Mouse (Mus musculus): ENCODE data around the gene Copa. TPM values are rescaled to one million over a fixed set of nuclear protein-coding genes. Genes with fewer than 3 reads are reported as not detected.

Gene Copa
- polyA plus RNA-seq, 1 experiment from 2014 or later: 55.4 TPM

GRCm38 (mm10) chr1:172099325-172100033, 17.1 kb downstream of the Copa start:
- Histone ChIP-seq H3K4me2 (ENCODE audit: low read depth, low read length) (no peak overlapping the region), H3K27me3 (ENCODE audit: insufficient read depth, low read length) (no peaks in the 10 kb centered on the region), H3K27ac (ENCODE audit: low read depth) (no peak overlapping the region), H3K9me3 (ENCODE audit: low read length) (no peaks in the 10 kb centered on the region), H3K9ac (replicated peaks) (no peak overlapping the region), H3K4me1 (ENCODE audit: insufficient read depth) (no peaks in the 10 kb centered on the region), H3K4me3 (ENCODE audit: low read depth, low read length) (no peak overlapping the region), H3K36me3 (replicated peaks; ENCODE audit: insufficient read depth, low read length) (peaks cover 78% of the 10 kb centered on the region)
- DNase-seq (peak; percentile 60), ATAC-seq (peak; percentile 50; the same call in 1 of the 2 replicates)
- TF ChIP-seq EP300 (IDR thresholded peaks at IDR 0.05; ENCODE audit: low read depth) (no peak), CTCF (IDR thresholded peaks at IDR 0.05; ENCODE audit: low read depth) (no peak)
- 81% methylated on average over 6 of the region's 6 CpGs for WGBS (ENCODE audit: insufficient replicate concordance)

- no peak overlapping the region for H3K27ac ChIP-seq (ENCODE audit: low read depth)
- H3K36me3 ChIP-seq (replicated peaks; ENCODE audit: insufficient read depth, low read length): peaks cover 85% of the 10 kb centered on the region
- H3K4me3 ChIP-seq (ENCODE audit: low read depth, low read length): no peak overlapping the region
- no peaks in the 10 kb centered on the region for H3K9me3 ChIP-seq (ENCODE audit: low read length)
- H3K4me1 ChIP-seq (ENCODE audit: insufficient read depth): no peaks in the 10 kb centered on the region
- no peak overlapping the region for H3K9ac ChIP-seq (replicated peaks)
- no peak for DNase-seq
- no peak for ATAC-seq
- WGBS (ENCODE audit: insufficient replicate concordance): 86% methylated on average over 4 of the region's 4 CpGs
- TF ChIP-seq CTCF (IDR thresholded peaks at IDR 0.05; ENCODE audit: low read depth) (no peak), EP300 (IDR thresholded peaks at IDR 0.05; ENCODE audit: low read depth) (no peak)
- no peaks in the 10 kb centered on the region for H3K27me3 ChIP-seq (ENCODE audit: insufficient read depth, low read length)
- H3K4me2 ChIP-seq (ENCODE audit: low read depth, low read length): no peak overlapping the region
These were observed 21.3 kb downstream of the Copa start for GRCm38 (mm10) chr1:172103619-172104018.

DNA sequence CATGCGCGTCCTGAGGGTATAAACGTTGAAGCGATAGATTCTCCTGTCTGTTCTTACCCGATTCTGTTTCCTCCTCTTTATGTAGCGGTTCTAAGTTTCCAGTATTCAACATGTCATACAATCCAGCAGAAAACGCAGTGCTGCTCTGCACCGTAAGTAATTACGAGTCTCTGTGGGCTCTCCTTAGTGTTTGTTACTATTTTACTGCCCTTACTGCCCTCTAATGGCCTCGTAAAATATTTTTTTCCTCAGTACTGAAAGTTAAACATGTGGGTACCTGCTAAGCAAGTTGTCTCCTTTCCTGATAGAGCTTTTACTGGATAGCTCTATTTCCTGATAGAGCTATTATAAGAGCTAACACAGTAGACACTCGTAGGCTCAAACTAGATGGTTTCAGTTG, 22.8 kb downstream of the Copa start:
- Histone ChIP-seq H3K27me3 (ENCODE audit: insufficient read depth, low read length) (no peaks in the 10 kb centered on the region), H3K27ac (ENCODE audit: low read depth) (no peak overlapping the region), H3K36me3 (replicated peaks; ENCODE audit: insufficient read depth, low read length) (peaks cover 91% of the 10 kb centered on the region), H3K4me1 (ENCODE audit: insufficient read depth) (no peaks in the 10 kb centered on the region), H3K9ac (replicated peaks) (no peak overlapping the region), H3K4me2 (ENCODE audit: low read depth, low read length) (no peak overlapping the region), H3K4me3 (ENCODE audit: low read depth, low read length) (no peak overlapping the region), H3K9me3 (ENCODE audit: low read length) (no peaks in the 10 kb centered on the region)
- DNase-seq: no peak
- TF ChIP-seq CTCF (IDR thresholded peaks at IDR 0.05; ENCODE audit: low read depth): no peak
- TF ChIP-seq EP300 (IDR thresholded peaks at IDR 0.05; ENCODE audit: low read depth): no peak
- WGBS (ENCODE audit: insufficient replicate concordance): 86% methylated on average over 11 of the region's 11 CpGs
- no peak for ATAC-seq

DNA sequence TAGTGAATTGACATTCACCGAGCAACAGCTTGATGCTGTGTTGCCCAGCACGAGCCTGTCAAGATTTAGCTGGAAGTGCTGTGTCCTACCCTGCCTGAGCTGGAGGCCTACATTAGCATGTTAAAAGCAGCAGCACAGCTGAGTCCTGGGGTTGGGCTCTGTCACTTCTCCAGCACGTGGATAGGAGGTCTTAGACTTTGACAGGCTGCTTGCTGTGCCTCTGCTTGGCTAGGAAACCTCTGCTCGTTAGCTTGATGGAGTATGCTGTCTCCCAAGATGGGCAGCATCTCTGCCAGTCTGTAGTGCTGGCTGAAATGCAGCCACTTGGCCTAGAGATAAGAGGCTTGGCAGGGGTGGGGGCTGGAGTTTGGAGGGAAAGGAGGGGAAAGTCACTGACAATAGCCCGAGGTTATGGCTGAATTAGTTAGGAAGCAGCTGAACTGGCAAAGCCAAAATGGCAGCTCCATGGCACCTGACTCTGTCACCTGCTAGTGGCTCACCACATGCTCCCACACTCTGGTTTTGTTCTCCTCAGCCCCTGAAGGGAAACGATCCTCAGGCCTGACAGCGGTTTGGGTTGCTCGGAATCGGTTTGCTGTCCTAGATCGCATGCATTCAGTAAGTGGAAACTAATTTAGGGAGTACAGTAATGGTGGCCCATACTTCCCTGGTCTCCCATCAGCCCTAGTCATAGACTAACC, 25.6 kb downstream of the Copa start:
- Histone ChIP-seq H3K4me2 (ENCODE audit: low read depth, low read length) (no peak overlapping the region), H3K36me3 (replicated peaks; ENCODE audit: insufficient read depth, low read length) (peaks cover 91% of the 10 kb centered on the region), H3K4me1 (ENCODE audit: insufficient read depth) (no peaks in the 10 kb centered on the region), H3K27ac (ENCODE audit: low read depth) (no peak overlapping the region), H3K4me3 (ENCODE audit: low read depth, low read length) (no peak overlapping the region), H3K9ac (replicated peaks) (no peak overlapping the region), H3K27me3 (ENCODE audit: insufficient read depth, low read length) (no peaks in the 10 kb centered on the region), H3K9me3 (ENCODE audit: low read length) (no peaks in the 10 kb centered on the region)
- DNase-seq: no peak
- no peak for ATAC-seq
- TF ChIP-seq EP300 (IDR thresholded peaks at IDR 0.05; ENCODE audit: low read depth) (no peak), CTCF (IDR thresholded peaks at IDR 0.05; ENCODE audit: low read depth) (no peak)
- WGBS (ENCODE audit: insufficient replicate concordance): 87% methylated on average over 10 of the region's 10 CpGs

DNA sequence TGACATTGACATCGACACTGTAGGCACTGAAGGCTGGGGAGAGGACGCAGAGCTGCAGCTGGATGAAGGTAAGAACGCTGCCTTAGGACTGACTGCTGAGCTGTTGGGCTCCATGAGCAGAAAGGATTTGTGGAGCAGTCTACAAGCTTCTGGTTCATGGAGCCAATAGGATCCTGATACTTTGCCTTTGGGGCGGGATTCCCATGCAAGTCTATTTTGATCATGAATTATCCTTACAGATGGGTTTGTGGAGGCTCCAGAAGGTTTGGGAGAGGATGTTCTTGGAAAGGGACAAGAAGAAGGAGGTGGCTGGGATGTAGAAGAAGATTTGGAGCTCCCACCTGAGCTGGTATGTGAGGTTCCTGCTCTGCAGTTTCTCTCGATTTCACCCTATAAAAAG, 34.6 kb downstream of the Copa start:
- peaks cover 95% of the 10 kb centered on the region for H3K36me3 ChIP-seq (replicated peaks; ENCODE audit: insufficient read depth, low read length)
- no peak for ATAC-seq

GRCm38 (mm10) chr1:172119100-172119499, 36.8 kb downstream of the Copa start:
- Histone ChIP-seq H3K9ac (replicated peaks) (no peak overlapping the region), H3K27me3 (ENCODE audit: insufficient read depth, low read length) (no peaks in the 10 kb centered on the region), H3K9me3 (ENCODE audit: low read length) (no peaks in the 10 kb centered on the region), H3K36me3 (replicated peaks; ENCODE audit: insufficient read depth, low read length) (peaks cover 88% of the 10 kb centered on the region), H3K4me1 (ENCODE audit: insufficient read depth) (no peaks in the 10 kb centered on the region), H3K4me3 (ENCODE audit: low read depth, low read length) (no peak overlapping the region), H3K27ac (ENCODE audit: low read depth) (no peak overlapping the region), H3K4me2 (ENCODE audit: low read depth, low read length) (no peak overlapping the region)
- TF ChIP-seq CTCF (IDR thresholded peaks at IDR 0.05; ENCODE audit: low read depth): no peak
- TF ChIP-seq EP300 (IDR thresholded peaks at IDR 0.05; ENCODE audit: low read depth): no peak
- DNase-seq (no peak), ATAC-seq (no peak)
- 63% methylated on average over 6 of the region's 6 CpGs for WGBS (ENCODE audit: insufficient replicate concordance)

More for the DNA sequence above, 34.6 kb downstream of the Copa start:
- 91% methylated on average over 5 of the region's 5 CpGs for WGBS (ENCODE audit: insufficient replicate concordance)
- no peaks in the 10 kb centered on the region for H3K4me1 ChIP-seq (ENCODE audit: insufficient read depth)
- no peak overlapping the region for H3K27ac ChIP-seq (ENCODE audit: low read depth)
- TF ChIP-seq EP300 (IDR thresholded peaks at IDR 0.05; ENCODE audit: low read depth) (no peak), CTCF (IDR thresholded peaks at IDR 0.05; ENCODE audit: low read depth) (no peak)
- no peak for DNase-seq
- no peak overlapping the region for H3K9ac ChIP-seq (replicated peaks)
- H3K9me3 ChIP-seq (ENCODE audit: low read length): no peaks in the 10 kb centered on the region
- H3K4me2 ChIP-seq (ENCODE audit: low read depth, low read length): no peak overlapping the region
- H3K4me3 ChIP-seq (ENCODE audit: low read depth, low read length): no peak overlapping the region
- no peaks in the 10 kb centered on the region for H3K27me3 ChIP-seq (ENCODE audit: insufficient read depth, low read length)

Measured in liver, postnatal 0 days (tissue).